Mouse (Mus musculus) left cerebral cortex, adult 8-10 months (tissue): Measurements from ENCODE around the gene Cbx4. TPM values are rescaled to one million over a fixed set of nuclear protein-coding genes. Genes with fewer than 3 reads are reported as not detected.

Experiments
- total RNA-seq, 4 experiments: library from RNA; stranded (reverse); gene quantifications; 2 replicates each; pipeline ENCODE4 v1.2.4; 2022

Gene Cbx4
- total RNA-seq, 4 experiments from 2014 or later, result 48.9 to 54.2 (median 50.0) TPM

Other genes with a start within 250 kb of the Cbx4 start
- 100 to 1,000 TPM; 295 to 336 (median 323) TPM for gene Rbfox3, start 174.6 kb downstream of the Cbx4 start, total RNA-seq
- gene Enpp7, start 98.0 kb downstream of the Cbx4 start, total RNA-seq, result not detected
- gene Cbx2, start 63.3 kb downstream of the Cbx4 start, total RNA-seq, result 1 to 10 TPM; 2.2 to 3.3 (median 2.6) TPM
- gene Cbx8, start 45.3 kb downstream of the Cbx4 start, total RNA-seq, result 10 to 100 TPM in 2 of 4 experiments, 1 to 10 TPM in 2; 7.1 to 16.7 (median 11.1) TPM
- 10 to 100 TPM; 32.9 to 39.8 (median 35.6) TPM for gene Tbc1d16, start 142.3 kb upstream of the Cbx4 start, total RNA-seq
- 1 to 10 TPM; 1.1 to 3.2 (median 1.7) TPM for gene Ccdc40, start 142.4 kb upstream of the Cbx4 start, total RNA-seq
- gene Gaa, start 181.7 kb upstream of the Cbx4 start, total RNA-seq, result 100 to 1,000 TPM; 280 to 307 (median 295) TPM
- gene Eif4a3, start 213.9 kb upstream of the Cbx4 start, total RNA-seq, result 10 to 100 TPM; 79.6 to 92.5 (median 88.2) TPM
- under 1 TPM; 0.09 to 0.27 (median 0.19) TPM for gene Card14, start 221.5 kb upstream of the Cbx4 start, total RNA-seq